Mouse (Mus musculus): ENCODE measurements at regions not wholly inside any gene's neighbourhood (a gene's known extent, or its start where the extent isn't known, plus 50 kb on each side); places are given as distances from the start of the nearest gene placed in this dataset.

DNA sequence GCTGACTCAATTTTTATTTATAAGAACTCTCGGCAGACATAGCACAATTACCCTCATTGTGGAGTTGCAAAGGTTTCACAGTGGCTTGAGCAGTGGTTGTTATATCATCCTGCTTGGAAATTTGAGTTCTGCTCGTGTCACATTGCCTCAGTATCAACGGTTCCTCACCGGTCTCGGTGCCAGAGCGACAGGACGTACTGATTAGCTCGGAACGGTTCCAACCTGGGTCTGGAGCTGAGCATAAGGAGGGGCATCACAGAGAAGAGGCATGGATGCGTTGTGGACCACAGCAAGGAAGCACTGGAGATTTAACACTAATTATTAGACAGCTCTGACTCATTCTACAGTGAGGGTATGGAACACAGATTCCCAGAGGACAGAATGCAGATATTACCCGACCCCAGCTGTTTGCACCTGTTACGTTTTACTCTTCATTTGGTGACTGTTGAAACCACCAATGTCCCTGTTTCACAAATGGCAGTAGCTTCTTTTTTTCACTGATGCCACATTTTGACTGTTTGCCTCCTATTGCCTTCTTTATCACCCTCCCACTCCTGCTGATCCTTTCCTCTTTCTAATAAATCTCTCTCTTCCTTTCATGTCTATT is 189.8 kb downstream of the Gja1 start:
- 82% methylated on average over 12 of the region's 12 CpGs for WGBS
- DNase-seq (ENCODE audit: low read depth, low spot score) = no peak

DNA sequence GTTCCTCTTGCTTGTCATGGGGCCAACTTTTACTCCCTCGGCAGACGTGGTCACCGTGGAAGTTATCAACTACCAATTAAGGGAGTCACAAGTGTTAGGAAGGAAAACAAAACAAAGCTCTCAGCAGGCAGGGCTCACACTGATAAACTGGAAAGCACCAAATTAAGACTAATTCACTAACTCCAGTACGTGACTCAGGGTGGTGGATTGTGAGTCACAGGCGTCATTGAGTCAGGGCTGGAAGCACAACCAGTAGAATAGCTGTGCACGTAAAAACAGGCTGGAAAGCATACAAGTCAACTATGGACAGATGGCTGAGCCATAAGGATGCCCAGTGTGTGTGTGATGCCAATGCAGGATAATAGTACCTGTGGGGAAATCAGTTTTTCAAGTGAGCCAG is 204.9 kb downstream of the Gja1 start:
- WGBS = 45% methylated on average over 6 of the region's 6 CpGs
- no peak for DNase-seq (ENCODE audit: low read depth, low spot score)

DNA sequence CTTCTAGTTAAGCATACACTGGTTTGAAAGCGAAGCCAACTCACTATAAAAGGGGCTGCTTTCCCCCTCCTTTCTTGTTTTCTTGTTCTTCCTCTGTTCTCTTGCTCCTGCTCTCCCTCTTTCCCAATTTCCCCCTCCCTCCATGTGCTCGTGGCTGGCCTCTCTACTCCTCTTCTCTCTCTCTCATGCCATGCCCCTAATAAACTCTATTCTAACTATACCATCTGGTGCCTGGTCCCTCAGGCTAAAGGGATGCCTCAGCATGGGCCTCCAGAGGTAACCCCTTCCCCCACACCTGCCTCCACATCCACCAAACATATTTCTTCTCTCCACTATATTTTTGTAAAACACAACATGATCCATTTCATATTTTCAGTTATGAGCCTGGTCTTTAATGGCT is 210.1 kb downstream of the Gja1 start:
- 42% methylated on average over 2 of the region's 2 CpGs for whole genome bisulfite sequencing
- no peak for DNase-seq (ENCODE audit: low read depth, low spot score)

DNA sequence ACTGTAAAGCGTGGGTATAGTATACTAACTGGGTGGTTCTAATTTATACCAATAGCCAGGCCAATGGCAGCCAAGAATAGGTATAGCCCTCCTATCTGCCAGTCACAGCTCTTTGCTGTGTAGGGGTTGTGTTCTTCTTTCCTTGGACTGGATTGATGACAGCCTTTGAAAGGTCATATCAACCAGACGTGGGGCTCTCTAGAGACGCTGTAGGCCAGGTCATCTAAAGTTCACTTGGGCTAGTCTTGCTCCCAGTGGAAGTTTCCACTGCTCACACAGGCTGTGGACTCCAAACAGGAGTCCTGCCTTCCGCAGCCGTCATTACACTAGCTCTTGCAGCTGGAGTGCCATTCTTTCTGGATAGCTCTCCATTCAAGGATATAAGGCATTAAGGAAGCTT is 220.3 kb downstream of the Gja1 start:
- WGBS = 60% methylated on average over 5 of the region's 5 CpGs
- no peak for DNase-seq (ENCODE audit: low read depth, low spot score)

DNA sequence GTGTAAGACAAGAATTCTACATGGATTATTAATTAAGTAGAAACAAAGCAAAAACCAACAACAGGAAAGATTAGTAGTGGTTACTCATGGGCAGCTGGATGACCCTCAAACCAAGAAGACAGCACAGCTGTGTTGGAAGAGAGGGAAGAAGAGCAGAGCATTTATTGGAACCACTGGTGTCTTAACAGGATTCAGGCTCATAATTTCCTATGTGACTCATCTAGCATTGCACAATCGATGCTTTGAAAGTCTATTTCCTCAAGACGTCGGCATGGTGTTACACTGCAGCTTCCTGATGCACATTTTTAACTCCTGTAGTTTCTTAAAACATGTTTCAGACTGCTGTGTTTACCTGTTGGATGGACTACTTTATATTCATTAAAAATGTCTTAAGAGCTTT is 221.1 kb downstream of the Gja1 start:
- WGBS = 15% methylated on average over 3 of the region's 3 CpGs

DNA sequence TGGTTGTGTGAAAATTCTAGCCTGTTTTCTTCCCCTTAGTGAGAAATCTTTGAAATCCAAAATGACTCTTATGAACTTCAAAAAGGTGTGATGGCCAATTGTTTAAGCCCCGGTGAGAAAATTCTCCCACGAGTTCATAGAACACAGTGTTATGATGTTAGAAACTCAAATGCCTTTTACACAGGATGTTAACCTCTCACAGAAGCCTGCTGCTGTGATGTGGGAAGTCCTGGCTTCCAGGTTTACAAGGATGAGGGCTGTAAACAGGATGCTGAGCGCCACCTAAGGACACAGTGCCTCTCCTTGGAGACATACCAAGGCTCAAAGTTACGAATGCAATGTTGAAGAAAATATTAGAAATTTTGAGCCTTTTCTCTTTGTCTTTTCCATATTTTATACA is 222.8 kb downstream of the Gja1 start:
- WGBS = 60% methylated on average over 4 of the region's 4 CpGs
- DNase-seq (ENCODE audit: low read depth, low spot score) = no peak

More for the DNA sequence above, 221.1 kb downstream of the Gja1 start:
- no peak for DNase-seq (ENCODE audit: low read depth, low spot score)

DNA sequence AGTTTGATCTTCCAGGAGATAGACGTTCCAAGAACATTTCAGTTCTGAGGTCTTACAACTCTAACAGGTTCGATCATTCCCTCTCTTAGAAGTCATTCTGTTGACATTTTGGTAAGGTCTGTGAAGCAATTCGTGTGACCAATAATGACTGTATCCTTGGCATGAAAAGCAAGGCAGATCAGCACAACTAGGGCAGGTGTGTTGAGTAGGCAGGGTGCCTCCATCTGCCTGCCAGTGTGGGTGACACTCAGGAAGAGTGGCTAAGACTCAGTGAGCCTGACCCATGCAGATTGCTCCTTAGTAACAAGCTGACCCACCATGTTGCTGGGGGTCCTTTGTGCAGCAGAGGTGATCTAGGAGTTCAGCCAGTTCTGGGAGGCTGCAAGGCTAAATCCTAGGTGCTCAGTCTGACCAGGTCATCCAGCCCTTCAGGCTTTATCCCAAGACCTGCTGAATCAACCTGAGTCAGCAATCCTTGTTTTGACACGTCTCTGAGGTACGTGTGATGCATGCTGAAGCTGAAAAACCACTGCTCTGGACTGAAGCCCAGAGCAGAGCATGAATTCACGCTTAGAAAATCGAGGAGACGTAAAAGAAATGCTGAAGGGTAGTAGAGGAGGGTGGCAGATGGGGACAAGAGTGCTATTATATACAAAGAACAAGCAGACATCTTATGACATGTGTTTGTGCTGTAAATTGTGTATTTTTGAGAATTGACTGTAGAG is 234.6 kb downstream of the Gja1 start:
- WGBS = 63% methylated on average over 8 of the region's 8 CpGs
- no peak for DNase-seq (ENCODE audit: low read depth, low spot score)

DNA sequence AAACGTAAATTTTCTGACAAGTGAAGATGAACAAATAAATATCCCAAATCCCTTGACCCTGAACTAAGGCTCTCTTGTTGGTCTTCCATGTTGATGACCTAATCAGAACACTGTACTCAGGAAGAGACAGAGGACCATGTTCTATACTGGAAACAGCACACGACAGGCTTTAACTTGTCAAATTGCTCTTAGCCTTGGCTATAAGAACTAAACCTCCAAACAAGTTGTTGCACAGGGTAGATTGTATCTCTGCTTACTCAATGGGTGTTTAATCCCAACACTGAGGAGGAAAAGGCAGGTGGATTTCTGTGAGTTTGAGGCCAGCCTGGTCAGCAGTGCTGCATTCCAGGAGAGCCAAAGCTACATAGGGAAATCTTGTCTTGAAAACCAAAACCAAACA is 265.5 kb downstream of the Gja1 start:
- no peak for DNase-seq (ENCODE audit: low read depth, low spot score)
- 77% methylated on average over 2 of the region's 2 CpGs for WGBS

DNA sequence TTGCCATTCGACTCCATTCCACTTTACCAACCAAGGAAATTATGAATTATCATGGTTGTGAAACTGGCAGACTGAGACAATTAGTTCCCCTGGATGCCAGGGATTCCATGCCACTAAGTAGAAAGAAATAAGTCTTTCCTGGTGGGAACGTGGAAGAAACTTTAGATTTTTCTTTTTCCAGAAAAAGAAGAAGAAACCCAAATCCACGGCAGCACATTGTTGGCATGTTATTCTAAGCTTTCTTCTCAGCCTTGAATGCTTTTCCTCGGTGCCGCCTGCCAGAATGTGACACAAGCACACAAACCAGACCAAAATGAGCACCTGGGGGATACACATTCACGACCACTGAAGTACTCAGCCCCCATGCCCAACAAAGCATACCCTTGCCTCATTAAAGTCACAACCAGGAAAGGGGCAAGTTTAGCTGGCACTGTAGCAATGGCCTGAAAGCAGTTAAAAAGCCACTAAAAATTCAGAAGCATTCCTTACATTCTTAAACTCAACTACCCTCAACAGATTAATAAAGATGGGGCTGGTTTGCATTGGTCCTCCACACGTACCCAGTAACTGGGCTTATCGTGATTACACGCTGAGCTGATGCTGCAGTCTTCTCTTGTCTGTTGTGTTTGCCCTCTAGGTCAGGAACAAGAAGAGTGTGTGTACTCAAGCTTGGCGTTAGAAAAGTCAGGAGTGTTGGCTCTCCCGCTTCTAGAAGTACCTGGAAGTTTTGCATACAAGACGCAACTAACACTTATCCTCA is 266.4 kb downstream of the Gja1 start:
- DNase-seq (ENCODE audit: low read depth, low spot score) = no peak
- WGBS = 52% methylated on average over 12 of the region's 12 CpGs

DNA sequence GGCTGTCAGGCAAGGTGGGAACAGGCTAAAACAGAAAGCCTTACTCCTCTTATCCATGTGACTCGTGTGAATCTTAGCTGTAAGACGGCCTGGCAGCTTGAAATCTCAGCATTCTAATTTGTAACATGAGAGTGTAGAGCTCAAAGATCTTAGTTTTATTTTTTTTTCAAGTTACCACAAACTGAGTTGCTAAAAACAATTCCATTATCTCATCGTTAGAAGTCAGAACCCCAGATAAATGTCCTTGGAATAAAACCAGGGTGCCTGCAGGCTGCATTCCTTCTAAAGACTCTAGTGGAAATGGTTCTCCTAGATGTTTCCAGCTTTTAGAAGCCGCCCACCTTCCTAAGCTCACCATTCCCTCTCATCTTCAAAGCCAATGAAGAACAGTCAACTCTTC is 283.4 kb downstream of the Gja1 start:
- 66% methylated on average over 4 of the region's 4 CpGs for WGBS

DNA sequence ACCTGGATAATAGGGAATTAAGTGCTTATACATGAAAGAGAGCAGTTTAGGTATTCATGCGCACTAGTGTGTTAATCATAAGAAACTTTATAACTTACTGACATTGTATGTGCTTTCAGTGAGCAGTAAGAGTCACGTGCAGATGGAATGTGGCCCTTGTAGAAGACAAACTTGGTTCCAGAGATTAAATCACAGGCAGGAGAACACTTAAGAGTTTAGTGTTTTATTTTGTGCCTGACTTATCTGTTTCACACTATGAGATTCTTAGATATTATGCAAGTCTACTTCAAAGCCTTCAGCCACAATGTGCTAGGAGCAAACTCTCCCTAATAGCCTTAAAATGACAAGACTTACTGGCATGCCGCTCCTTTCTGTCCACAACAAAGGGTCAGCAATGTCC is 296.8 kb downstream of the Gja1 start:
- WGBS = 65% methylated on average over 3 of the region's 3 CpGs
- DNase-seq (ENCODE audit: low read depth, low spot score) = no peak

More for the DNA sequence above, 283.4 kb downstream of the Gja1 start:
- DNase-seq (ENCODE audit: low read depth, low spot score) = no peak

DNA sequence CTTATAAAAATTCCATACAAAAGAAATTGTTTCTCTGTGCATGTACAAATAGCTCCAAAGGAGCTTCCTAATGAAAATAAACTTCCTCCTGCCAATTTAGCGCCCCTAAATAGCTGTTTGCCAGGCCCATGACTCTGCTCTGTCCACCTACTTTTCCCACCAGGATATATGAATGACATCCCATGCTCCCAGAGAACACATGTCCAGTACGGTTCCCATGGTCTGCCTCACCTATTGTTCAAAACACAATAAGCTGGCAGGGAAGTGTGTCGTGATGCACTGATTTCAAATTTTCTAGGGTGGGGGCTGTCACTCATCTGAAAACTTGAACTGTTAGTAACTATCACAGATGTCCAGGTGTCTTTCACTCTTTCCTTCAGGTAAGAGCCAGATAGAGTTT is 305.8 kb downstream of the Gja1 start:
- DNase-seq (ENCODE audit: low read depth, low spot score) = no peak
- WGBS = 76% methylated on average over 3 of the region's 3 CpGs

DNA sequence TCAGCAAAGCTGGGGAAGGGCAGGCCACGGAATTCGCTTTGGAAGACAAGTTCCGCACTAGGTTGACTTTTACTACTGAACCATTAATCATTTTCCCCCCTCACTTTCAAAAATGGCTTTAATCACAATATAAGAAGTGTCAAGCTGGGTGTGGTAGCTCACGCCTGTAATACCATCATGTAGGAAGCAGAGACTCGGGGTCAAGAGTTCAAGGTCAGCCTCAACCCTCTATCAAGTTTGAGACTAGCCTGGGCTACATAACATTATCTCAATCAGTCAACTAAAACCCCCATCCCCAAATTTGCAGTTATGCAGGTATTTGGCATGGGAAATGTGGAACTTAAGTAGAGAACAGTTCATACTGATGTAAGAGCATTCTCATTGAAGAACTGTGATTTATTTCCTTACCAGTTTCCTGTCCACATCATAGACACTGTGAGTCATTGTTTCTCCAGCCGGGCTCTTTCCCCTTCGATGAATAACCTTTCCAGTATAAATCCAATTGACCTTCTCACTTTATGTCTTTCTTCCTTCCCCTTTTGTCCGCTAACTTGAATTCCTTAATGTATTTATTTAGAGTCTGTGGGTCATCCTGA is 308.6 kb downstream of the Gja1 start:
- 77% methylated on average over 8 of the region's 8 CpGs for WGBS
- no peak for DNase-seq (ENCODE audit: low read depth, low spot score)

DNA sequence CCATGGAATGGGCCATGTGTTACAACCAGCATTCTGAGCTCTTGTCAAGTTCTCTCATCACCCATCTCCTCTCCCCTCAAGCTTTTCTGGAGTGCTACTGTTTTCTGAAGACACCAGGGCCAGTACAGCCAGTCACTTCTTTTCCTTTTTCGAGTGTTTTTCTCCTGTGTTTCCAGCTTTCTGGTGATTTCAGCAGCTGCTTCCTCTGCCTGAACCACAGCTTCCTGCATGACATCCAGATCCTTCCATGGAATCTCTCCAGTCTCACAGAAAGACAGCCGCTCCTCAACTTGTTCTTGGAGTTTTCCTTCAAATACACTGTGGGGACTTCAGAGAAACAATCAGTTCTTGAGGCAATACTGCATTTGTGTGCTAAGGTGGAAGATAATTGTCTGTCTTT is 314.3 kb downstream of the Gja1 start:
- 22% methylated on average over 2 of the region's 2 CpGs for WGBS
- no peak for DNase-seq (ENCODE audit: low read depth, low spot score)

DNA sequence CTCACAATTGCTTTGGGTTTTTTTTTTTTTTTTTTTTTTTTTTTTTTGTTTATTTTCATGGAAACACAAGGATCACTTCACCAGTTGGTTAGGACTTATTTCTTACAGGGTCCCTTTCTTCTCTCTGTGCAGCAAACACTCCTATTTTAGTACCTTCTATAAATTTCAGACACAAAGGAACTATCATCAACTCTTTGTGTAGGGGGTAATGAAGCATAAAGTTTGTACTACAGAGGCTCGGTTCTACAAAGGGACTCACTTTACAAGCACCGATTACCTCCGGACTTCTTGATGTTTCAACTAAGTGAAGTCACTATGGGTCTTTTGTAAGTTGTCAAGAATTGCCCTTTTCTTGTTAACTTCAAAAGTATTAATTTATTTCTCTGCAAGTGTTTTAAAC is 318.0 kb downstream of the Gja1 start:
- 46% methylated on average over 3 of the region's 3 CpGs for WGBS
- DNase-seq (ENCODE audit: low read depth, low spot score) = no peak

DNA sequence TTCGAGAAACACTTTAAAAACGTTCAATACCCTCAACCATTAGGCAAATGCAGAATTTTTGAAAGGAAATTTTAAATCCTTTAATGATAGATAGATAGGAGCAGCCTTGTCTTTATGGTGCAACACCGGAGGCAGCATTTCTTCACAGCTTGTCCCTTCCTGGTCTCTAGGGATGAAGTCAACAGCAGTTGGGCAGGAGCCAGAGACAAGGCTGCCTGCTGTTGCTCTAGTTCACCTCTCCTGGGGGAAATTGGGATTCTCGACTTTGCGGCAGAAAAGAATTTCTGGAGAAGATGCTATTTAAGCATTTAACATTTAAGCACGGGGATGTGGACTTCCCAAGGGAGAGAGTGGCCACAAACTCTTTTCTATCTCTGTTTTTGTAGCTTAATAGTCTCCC is 323.0 kb downstream of the Gja1 start:
- no peak for DNase-seq (ENCODE audit: low read depth, low spot score)
- WGBS = 75% methylated on average over 6 of the region's 6 CpGs

DNA sequence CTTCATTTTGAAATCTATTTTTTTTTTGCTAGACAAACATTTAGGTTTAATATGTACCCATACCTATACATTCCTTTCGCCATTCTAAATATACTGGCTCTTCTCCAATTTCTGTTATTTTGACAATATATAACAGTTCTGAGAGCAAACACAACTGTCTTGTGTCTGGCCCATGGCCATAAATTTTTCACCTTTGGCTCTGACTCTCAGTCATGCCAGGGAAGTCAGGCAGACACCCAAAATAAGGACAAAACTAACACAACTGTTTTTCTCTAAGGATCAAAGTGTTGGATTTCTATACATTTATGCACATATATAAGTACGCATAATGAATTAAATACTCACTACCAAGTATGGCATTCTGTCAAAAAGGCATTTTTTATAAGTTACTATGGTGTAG is 331.3 kb downstream of the Gja1 start:
- WGBS = 66% methylated on average over 2 of the region's 2 CpGs
- DNase-seq (ENCODE audit: low read depth, low spot score) = no peak

DNA sequence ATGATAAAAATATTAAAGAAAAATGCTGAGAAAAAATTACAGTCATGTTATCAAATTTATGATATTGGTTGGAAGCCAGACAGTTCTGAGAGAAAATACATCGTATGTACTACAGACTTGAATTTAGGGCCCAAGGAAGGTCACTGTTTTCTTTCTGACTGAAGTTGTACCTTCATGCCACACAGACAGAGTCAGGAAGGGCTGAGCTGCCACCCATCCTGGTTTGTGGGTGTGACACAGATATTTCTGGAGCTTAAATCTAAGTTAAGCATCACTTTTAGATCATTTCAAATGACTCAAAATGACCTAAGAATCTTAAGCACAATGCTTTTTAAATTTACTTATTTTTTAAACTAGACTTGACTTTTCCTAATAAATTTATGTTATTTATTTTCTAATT is 331.8 kb downstream of the Gja1 start:
- WGBS = 29% methylated on average over 1 of the region's 1 CpGs
- no peak for DNase-seq (ENCODE audit: low read depth, low spot score)

DNA sequence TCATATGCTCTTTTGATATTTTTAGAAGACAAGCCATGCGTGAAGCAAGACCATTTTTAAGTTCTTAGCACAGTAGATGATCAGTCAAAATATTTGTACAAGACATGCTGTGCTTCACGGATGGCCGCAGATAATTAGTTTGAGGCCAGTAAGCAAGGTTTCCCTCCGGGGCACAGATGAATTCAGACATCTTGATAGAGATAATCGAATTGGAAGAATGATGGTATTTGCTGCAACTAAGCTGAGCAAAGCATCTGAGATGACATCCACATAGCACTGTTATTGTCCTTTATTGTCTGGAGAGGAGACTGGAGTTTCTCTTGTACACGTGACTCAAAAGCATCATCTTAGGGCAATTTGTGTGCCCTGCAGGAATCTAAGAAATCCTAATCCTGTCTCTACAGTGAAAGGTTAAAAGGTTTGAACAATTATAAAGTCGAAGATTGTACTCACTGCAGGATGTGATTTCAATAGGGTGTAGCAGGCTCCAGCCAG is 335.5 kb downstream of the Gja1 start:
- no peak for DNase-seq (ENCODE audit: low read depth, low spot score)
- WGBS = 64% methylated on average over 7 of the region's 7 CpGs

DNA sequence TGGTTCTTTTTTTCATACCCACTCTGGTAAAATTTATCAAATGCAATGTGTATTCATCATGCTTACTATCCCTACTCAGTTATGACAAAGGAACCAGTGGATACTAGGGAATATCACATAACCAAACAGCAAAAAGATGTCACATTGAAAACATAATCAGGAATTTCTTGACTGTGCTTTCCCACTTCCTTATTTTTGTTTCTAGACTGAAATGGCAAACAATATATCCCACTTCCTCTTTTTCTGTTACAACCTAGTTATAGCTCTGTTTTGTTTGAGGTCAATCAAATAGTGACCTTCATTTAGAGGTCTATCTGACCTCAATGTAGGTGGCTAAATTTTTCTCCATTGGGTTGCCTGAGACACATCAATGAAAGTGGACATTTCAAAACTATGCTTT is 359.9 kb downstream of the Gja1 start:
- DNase-seq (ENCODE audit: low read depth, low spot score) = no peak

DNA sequence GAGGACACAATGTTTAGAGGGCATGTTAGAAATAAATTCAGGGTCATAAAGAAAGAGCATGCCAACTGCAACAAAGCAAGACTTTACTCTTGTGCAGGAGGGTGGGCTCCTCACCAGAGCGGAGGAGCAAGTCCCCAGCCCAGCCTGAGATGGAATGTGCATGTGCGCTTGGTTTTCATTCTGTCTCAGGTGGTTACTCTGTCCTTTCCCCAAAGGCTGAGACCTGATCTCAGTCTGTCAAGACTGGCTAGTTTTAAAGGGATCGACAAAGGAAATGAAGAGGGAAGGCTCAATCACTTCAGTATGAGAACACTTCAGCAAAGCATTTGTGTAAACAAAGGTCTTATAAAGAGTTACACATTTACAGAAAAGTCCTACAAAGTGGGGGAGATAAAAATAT is 362.5 kb downstream of the Gja1 start:
- WGBS = 38% methylated on average over 3 of the region's 3 CpGs

More for the DNA sequence above, 362.5 kb downstream of the Gja1 start:
- DNase-seq (ENCODE audit: low read depth, low spot score) = no peak
